Mouse (Mus musculus) right cerebral cortex, postnatal 25 days (tissue): ENCODE data around the gene Batf3.

Experiments
- DNase-seq: peaks from one replicate; pipeline ENCODE4 v3.0.0; 2022

Batf3 gene

GRCm38 (mm10) chr1:191097802-191098747 lies at the start of gene Batf3:
TSS of gene Batf3 (plus strand) at chr1:191097847.
- DNase-seq = no peak

- DNase-seq = no peak
These were observed 44.1 kb upstream of the Batf3 start for GRCm38 (mm10) chr1:191053555-191053954.

GRCm38 (mm10) chr1:191054870-191055532 lies 42.6 kb upstream of the Batf3 start:
- DNase-seq = no peak

- no peak for DNase-seq
These were observed 42.1 kb upstream of the Batf3 start for GRCm38 (mm10) chr1:191055533-191055873.

- no peak for DNase-seq
These were observed 40.2 kb upstream of the Batf3 start for GRCm38 (mm10) chr1:191057461-191057860.

- no peak for DNase-seq
These were observed 35.3 kb upstream of the Batf3 start for GRCm38 (mm10) chr1:191062241-191062780.

- peak; percentile 90 for DNase-seq
These were observed 34.7 kb upstream of the Batf3 start, which contains the start of the genes Tatdn3 and Nsl1 for GRCm38 (mm10) chr1:191062781-191063485. TSS of gene Tatdn3 (minus strand) at chr1:191062932. TSS of gene Nsl1 (plus strand) at chr1:191063012.

GRCm38 (mm10) chr1:191063700-191064099 lies 33.9 kb upstream of the Batf3 start:
- no peak for DNase-seq

- DNase-seq = no peak
These were observed 33.1 kb upstream of the Batf3 start for GRCm38 (mm10) chr1:191064535-191064934.

GRCm38 (mm10) chr1:191065188-191065587 lies 32.5 kb upstream of the Batf3 start:
- DNase-seq = no peak

- DNase-seq = no peak
These were observed 29.3 kb upstream of the Batf3 start for GRCm38 (mm10) chr1:191068377-191068776.

GRCm38 (mm10) chr1:191070259-191070658 lies 27.4 kb upstream of the Batf3 start:
- DNase-seq = no peak

GRCm38 (mm10) chr1:191071613-191072012 lies 26.0 kb upstream of the Batf3 start:
- DNase-seq = no peak

- DNase-seq = no peak
These were observed 25.2 kb upstream of the Batf3 start for GRCm38 (mm10) chr1:191072329-191072913.

GRCm38 (mm10) chr1:191073001-191073400 lies 24.6 kb upstream of the Batf3 start:
- DNase-seq = no peak

GRCm38 (mm10) chr1:191073486-191073885 lies 24.2 kb upstream of the Batf3 start:
- DNase-seq = no peak

- peak; percentile 35 for DNase-seq
These were observed 22.3 kb upstream of the Batf3 start for GRCm38 (mm10) chr1:191075199-191075883.

GRCm38 (mm10) chr1:191083230-191083629 lies 14.4 kb upstream of the Batf3 start:
- DNase-seq = no peak

GRCm38 (mm10) chr1:191084951-191085559 lies 12.6 kb upstream of the Batf3 start:
- no peak for DNase-seq

GRCm38 (mm10) chr1:191085597-191085996 lies 12.1 kb upstream of the Batf3 start:
- DNase-seq = no peak

- no peak for DNase-seq
These were observed 11.3 kb upstream of the Batf3 start for GRCm38 (mm10) chr1:191086304-191086878.
